Comparison of ENCODE assay signal across 1 mouse cellular context in genomic region chr19:47900558-47900957, GRCm38 (mm10).
TF ChIP-seq lines count a peak whose summit lies in the region.

No protein-coding gene starts in this region.

TF ChIP-seq in MEL, 35 proteins besides CTCF, POLR2A, EP300 and RAD21:
- TF ChIP-seq E2F4 (IDR thresholded peaks at IDR 0.05; ENCODE audit: borderline replicate concordance, low read depth, low read length) (no peak), JUND (IDR thresholded peaks at IDR 0.05; ENCODE audit: low read depth, low read length) (no peak), TAL1 (IDR thresholded peaks at IDR 0.05; ENCODE audit: low read length) (no peak), MXI1 (IDR thresholded peaks at IDR 0.05; ENCODE audit: low read depth, low read length) (no peak), ZKSCAN1 (IDR thresholded peaks at IDR 0.05; ENCODE audit: low read depth, low read length) (no peak), MAX (IDR thresholded peaks at IDR 0.05; ENCODE audit: low read length) (no peak), MEF2A (IDR thresholded peaks at IDR 0.05; ENCODE audit: extremely low read depth, insufficient replicate concordance, low read depth, low read length, poor library complexity, severe bottlenecking) (no peak), MAZ (IDR thresholded peaks at IDR 0.05; ENCODE audit: low read depth, low read length) (no peak), ZNF384 (IDR thresholded peaks at IDR 0.05; ENCODE audit: low read depth, low read length) (no peak), POLR2AphosphoS2 (IDR thresholded peaks at IDR 0.05; ENCODE audit: low read length) (no peak), RCOR1 (IDR thresholded peaks at IDR 0.05; ENCODE audit: low read depth, low read length) (no peak), CHD1 (IDR thresholded peaks at IDR 0.05; ENCODE audit: low read depth, low read length) (no peak), TCF12 (IDR thresholded peaks at IDR 0.05; ENCODE audit: low read depth, low read length) (no peak), POLR2AphosphoS5 (IDR thresholded peaks at IDR 0.05; ENCODE audit: borderline replicate concordance, low read depth, low read length) (no peak), USF1 (IDR thresholded peaks at IDR 0.05; ENCODE audit: low read depth, low read length) (no peak)
